Mouse (Mus musculus): ENCODE measurements around the gene Dohh. TPM values are rescaled to one million over a fixed set of nuclear protein-coding genes. Genes with fewer than 3 reads are reported as not detected.

Dohh gene
- polyA plus RNA-seq, 1 experiment from 2014 or later, result 44.8 TPM

DNA sequence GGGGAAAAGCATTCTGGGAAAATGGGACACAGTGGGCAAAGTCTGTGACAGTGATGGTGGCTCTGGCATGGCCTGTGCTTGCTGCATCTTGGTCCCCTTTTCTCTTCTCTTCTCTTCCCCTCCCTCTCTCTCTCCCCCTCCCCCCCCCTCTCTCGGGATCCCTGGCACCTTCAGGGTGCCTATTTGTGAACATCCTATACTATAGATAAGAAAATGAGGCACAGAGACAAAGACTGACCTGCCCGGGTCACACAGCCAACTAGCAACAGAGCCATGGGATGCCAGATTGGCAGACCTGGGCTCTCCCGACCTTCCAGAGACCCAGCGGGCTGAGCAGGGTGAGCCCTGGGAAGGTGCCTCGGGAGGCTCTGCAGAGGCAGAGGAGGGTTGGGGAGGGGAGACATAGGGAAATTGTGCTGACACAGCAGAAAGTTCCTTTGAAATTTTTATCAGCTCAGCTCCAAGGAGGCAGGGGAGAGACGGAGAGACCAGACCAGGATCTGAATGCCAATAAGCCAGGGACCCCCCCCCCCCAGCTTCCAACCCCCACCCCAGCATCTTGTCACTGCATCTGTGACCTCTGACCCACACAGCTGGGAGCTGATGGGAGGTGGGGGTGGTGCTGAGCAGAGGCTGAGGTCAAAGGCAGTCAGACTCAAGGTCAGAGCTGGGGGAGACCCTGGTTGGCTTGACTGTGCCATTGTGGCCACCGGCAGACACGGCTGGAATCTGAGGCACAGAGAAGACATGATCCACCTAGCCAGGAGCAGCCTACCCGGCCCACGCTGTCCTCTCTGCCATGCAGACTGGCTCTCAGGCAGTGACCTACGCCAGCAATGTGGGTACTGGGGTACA is 34.2 kb downstream of the Dohh start:
- Histone ChIP-seq H3K9ac (replicated peaks; ENCODE audit: low read depth, low read length) (no peak overlapping the region), H3K27me3 (ENCODE audit: control insufficient read depth, insufficient read depth, low read length) (no peaks in the 10 kb centered on the region), H3K4me2 (replicated peaks; ENCODE audit: low read depth, low read length) (no peak overlapping the region), H3K36me3 (ENCODE audit: control insufficient read depth, insufficient read depth, low read length) (peaks cover 8% of the 10 kb centered on the region; the same call in 1 of the 2 replicates), H3K4me3 (ENCODE audit: low read depth, low read length) (no peak overlapping the region), H3K4me1 (ENCODE audit: control insufficient read depth, insufficient read depth, low read length) (peaks cover 47% of the 10 kb centered on the region), H3K27ac (ENCODE audit: low read length) (no peak overlapping the region), H3K9me3 (ENCODE audit: control insufficient read depth, low read depth, low read length) (no peaks in the 10 kb centered on the region)
- WGBS, result 50% methylated on average over 11 of the region's 11 CpGs
- no peak for ATAC-seq (ENCODE audit: insufficient number of reproducible peaks, insufficient read depth, low FRiP score, low read depth)

DNA sequence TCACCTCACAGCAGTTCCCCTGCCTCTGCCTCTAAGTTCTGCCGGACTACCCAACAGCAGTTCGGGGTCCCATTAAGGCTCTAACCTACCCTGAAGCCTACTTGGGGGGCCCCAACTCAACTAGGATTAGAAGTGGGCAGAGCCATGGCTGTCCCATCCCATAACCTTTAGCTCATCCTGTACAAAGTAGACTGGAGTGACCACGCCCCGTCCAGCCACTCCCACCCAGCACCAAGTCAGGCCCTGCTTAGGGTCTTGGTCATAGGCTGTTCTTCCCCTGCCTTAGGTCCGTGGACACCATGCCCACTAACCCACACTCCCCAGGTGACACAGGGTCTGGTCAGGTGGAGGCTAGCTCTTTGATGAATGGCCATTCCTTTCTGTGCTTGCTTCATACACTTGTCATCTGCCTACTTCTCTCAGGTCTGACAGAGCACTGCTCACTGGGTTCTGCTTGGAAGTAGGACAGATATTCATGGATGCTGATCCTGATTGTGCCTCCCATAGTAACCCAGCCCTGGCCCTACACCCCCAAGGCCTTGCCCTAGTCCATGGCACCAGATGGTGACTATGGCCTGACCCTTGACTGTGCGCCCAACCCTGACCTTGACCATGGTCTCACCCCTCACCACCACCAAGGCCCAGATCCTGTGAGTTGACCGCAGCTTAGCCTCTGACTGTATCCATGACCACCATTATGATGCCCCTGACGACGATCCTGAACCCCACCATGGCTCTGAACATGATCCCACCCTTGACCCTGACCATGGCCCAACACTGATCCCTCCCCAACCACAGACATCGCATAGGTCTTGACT is 35.1 kb downstream of the Dohh start:
- no peak for ATAC-seq (ENCODE audit: insufficient number of reproducible peaks, insufficient read depth, low FRiP score, low read depth)
- WGBS, result 92% methylated on average over 10 of the region's 10 CpGs
- H3K9ac ChIP-seq (replicated peaks; ENCODE audit: low read depth, low read length), result no peak overlapping the region

DNA sequence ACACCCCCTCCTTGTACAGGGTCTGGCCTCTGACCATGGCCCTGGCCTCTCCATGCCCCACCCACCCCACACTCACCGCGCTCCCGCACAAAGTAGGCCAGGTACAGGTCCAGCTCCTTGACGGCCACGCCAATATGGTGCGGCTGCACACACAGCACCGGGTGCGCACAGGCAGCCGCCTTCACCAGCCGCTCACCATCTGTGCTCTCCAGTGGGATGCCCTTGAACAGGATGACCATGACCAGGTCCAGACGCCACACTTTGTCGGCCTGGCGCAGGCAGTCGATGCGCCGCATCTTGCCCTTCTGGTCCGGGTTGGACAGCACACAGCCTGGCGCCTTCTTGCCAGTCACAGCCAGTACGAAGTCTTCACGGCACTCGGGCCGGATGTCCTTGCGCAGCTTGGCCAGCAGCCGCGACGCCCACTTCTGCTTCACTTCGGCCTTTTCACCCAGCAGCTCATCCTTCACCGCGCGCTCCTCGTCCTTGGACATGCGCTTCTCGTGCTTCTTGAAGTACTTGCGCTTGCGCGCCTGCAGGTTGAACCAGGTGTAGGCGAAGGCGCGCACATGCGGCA is 36.1 kb downstream of the Dohh start:
- H3K4me1 ChIP-seq (ENCODE audit: control insufficient read depth, insufficient read depth, low read length), result peaks cover 45% of the 10 kb centered on the region

More for the DNA sequence above, 35.1 kb downstream of the Dohh start:
- Histone ChIP-seq H3K4me2 (replicated peaks; ENCODE audit: low read depth, low read length) (no peak overlapping the region), H3K9me3 (ENCODE audit: control insufficient read depth, low read depth, low read length) (no peaks in the 10 kb centered on the region), H3K27me3 (ENCODE audit: control insufficient read depth, insufficient read depth, low read length) (no peaks in the 10 kb centered on the region), H3K36me3 (ENCODE audit: control insufficient read depth, insufficient read depth, low read length) (peaks cover 8% of the 10 kb centered on the region; the same call in 1 of the 2 replicates), H3K27ac (ENCODE audit: low read length) (no peak overlapping the region), H3K4me3 (ENCODE audit: low read depth, low read length) (no peak overlapping the region), H3K4me1 (ENCODE audit: control insufficient read depth, insufficient read depth, low read length) (peaks cover 45% of the 10 kb centered on the region)

DNA sequence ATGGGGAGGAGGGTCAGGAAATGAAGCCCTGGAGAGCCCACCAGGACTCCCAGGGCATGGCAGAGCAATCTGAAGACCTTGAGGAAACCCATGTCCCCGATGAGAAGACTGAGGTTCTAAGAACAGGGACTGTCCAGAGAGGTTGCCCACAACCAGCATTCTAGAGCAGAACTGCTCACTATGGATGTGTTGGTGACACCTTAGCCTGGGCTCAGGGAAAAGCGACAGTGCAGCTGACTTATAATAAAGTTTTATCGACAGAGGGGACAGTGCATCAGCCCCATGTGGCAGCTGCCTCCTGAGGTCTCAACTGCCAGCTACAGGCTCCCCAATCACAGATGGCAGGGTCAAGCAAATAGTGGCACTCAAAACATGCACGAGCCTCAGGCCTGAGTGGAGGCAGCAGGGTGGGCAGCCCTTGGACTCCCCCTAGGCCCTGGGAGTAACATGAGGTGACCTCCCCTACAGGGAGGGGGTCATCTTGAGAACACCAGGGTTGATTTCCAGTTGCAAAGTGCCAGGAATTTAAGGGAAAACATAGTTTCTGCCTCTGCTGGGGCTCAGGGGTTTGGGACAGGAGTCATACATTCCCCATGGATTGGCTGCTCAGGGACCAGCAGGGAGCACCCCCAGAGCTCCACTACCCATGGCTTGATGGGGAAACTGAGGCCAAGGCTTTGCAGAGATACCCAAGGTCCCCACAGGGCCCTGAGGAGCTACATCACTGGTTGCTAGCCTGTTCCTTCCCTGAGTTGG is 37.0 kb downstream of the Dohh start:
- no peak for ATAC-seq (ENCODE audit: insufficient number of reproducible peaks, insufficient read depth, low FRiP score, low read depth)
- Histone ChIP-seq H3K27ac (ENCODE audit: low read length) (no peak overlapping the region), H3K9me3 (ENCODE audit: control insufficient read depth, low read depth, low read length) (no peaks in the 10 kb centered on the region), H3K36me3 (ENCODE audit: control insufficient read depth, insufficient read depth, low read length) (peaks cover 8% of the 10 kb centered on the region; the same call in 1 of the 2 replicates), H3K27me3 (ENCODE audit: control insufficient read depth, insufficient read depth, low read length) (no peaks in the 10 kb centered on the region), H3K4me1 (ENCODE audit: control insufficient read depth, insufficient read depth, low read length) (peaks cover 48% of the 10 kb centered on the region), H3K4me3 (ENCODE audit: low read depth, low read length) (no peak overlapping the region), H3K9ac (replicated peaks; ENCODE audit: low read depth, low read length) (no peak overlapping the region), H3K4me2 (replicated peaks; ENCODE audit: low read depth, low read length) (no peak overlapping the region)
- WGBS, result 74% methylated on average over 4 of the region's 4 CpGs

More for the DNA sequence above, 36.1 kb downstream of the Dohh start:
- H3K4me2 ChIP-seq (replicated peaks; ENCODE audit: low read depth, low read length), result no peak overlapping the region
- no peak for ATAC-seq (ENCODE audit: insufficient number of reproducible peaks, insufficient read depth, low FRiP score, low read depth)
- WGBS, result 85% methylated on average over 40 of the region's 40 CpGs
- no peak overlapping the region for H3K27ac ChIP-seq (ENCODE audit: low read length)
- H3K27me3 ChIP-seq (ENCODE audit: control insufficient read depth, insufficient read depth, low read length), result no peaks in the 10 kb centered on the region
- H3K9ac ChIP-seq (replicated peaks; ENCODE audit: low read depth, low read length), result no peak overlapping the region
- H3K4me3 ChIP-seq (ENCODE audit: low read depth, low read length), result no peak overlapping the region
- peaks cover 8% of the 10 kb centered on the region; the same call in 1 of the 2 replicates for H3K36me3 ChIP-seq (ENCODE audit: control insufficient read depth, insufficient read depth, low read length)
- no peaks in the 10 kb centered on the region for H3K9me3 ChIP-seq (ENCODE audit: control insufficient read depth, low read depth, low read length)

DNA sequence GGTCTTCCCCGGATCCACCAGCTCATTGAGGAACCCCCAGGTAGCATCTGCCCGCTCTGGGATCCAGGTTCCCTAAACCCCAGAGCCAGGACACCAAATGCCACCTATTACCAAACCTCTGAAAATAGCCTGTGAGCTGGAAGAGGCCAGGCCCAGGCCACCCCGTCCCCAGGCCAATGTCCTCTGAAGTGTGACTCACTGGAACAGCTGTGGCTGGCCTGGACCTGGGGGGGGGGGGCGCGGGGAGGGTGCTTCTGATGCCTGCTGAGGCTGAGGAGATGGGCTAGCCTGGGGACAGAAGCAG is 37.5 kb downstream of the Dohh start:
- H3K4me3 ChIP-seq (ENCODE audit: low read depth, low read length), result no peak overlapping the region
- WGBS, result 84% methylated on average over 5 of the region's 5 CpGs
- peaks cover 8% of the 10 kb centered on the region; the same call in 1 of the 2 replicates for H3K36me3 ChIP-seq (ENCODE audit: control insufficient read depth, insufficient read depth, low read length)
- H3K27ac ChIP-seq (ENCODE audit: low read length), result no peak overlapping the region
- no peak for ATAC-seq (ENCODE audit: insufficient number of reproducible peaks, insufficient read depth, low FRiP score, low read depth)
- H3K4me1 ChIP-seq (ENCODE audit: control insufficient read depth, insufficient read depth, low read length), result peaks cover 48% of the 10 kb centered on the region
- H3K4me2 ChIP-seq (replicated peaks; ENCODE audit: low read depth, low read length), result no peak overlapping the region
- no peak overlapping the region for H3K9ac ChIP-seq (replicated peaks; ENCODE audit: low read depth, low read length)
- no peaks in the 10 kb centered on the region for H3K27me3 ChIP-seq (ENCODE audit: control insufficient read depth, insufficient read depth, low read length)
- H3K9me3 ChIP-seq (ENCODE audit: control insufficient read depth, low read depth, low read length), result no peaks in the 10 kb centered on the region

DNA sequence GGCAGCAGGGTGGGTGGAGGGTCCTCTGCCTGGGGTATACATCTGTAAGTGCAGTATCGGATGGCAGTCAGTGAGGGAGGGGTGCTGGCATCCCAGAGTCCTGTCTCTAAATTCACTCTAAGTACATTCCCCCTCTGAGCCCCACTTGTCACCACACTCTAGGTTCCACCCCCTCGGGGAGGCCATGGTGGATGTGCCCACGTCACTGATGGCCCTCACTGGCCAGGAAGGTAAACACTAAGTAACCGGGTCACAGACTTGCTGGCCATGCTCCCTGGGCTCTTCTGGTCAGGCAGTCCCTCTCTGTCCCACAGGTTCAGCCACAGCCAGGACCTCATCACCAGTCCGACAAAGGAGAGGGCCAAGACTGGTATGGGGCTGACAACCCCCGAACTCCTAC is 38.0 kb downstream of the Dohh start:
- Histone ChIP-seq H3K36me3 (ENCODE audit: control insufficient read depth, insufficient read depth, low read length) (peaks cover 8% of the 10 kb centered on the region; the same call in 1 of the 2 replicates), H3K9me3 (ENCODE audit: control insufficient read depth, low read depth, low read length) (no peaks in the 10 kb centered on the region), H3K4me1 (ENCODE audit: control insufficient read depth, insufficient read depth, low read length) (peaks cover 44% of the 10 kb centered on the region), H3K27me3 (ENCODE audit: control insufficient read depth, insufficient read depth, low read length) (no peaks in the 10 kb centered on the region), H3K4me3 (ENCODE audit: low read depth, low read length) (no peak overlapping the region), H3K27ac (ENCODE audit: low read length) (no peak overlapping the region), H3K9ac (replicated peaks; ENCODE audit: low read depth, low read length) (no peak overlapping the region), H3K4me2 (replicated peaks; ENCODE audit: low read depth, low read length) (no peak overlapping the region)
- no peak for ATAC-seq (ENCODE audit: insufficient number of reproducible peaks, insufficient read depth, low FRiP score, low read depth)
- WGBS, result 72% methylated on average over 6 of the region's 6 CpGs

DNA sequence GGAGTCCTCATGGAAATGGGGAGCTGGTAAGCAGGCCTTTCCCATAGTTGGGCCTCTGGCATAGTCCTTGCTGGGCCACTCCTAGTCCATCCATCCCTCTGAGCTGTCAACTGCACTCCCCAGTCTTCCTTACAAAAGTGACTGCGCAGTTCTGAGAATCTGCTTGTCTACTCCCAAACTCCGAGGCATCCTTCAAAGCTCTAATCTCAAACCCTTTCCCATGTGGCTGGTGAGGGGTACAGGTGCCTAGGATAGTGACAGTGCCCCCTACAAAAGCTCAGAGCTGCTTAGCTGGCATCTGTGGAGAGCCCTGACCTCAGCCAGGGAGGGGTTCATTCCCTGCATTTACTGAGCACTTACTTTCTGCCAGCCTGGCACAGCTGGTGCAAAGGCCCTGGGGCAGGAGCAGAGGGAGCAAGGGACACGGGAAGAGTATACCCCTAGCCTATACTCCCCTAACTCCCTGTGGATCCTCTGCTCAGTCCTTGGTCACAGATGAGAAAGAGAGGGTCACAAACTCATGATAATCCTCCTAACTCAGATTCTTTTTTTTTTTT is 38.5 kb downstream of the Dohh start:
- no peak overlapping the region for H3K4me3 ChIP-seq (ENCODE audit: low read depth, low read length)
- no peak overlapping the region for H3K9ac ChIP-seq (replicated peaks; ENCODE audit: low read depth, low read length)
- no peaks in the 10 kb centered on the region for H3K27me3 ChIP-seq (ENCODE audit: control insufficient read depth, insufficient read depth, low read length)
- peaks cover 39% of the 10 kb centered on the region for H3K4me1 ChIP-seq (ENCODE audit: control insufficient read depth, insufficient read depth, low read length)
- H3K4me2 ChIP-seq (replicated peaks; ENCODE audit: low read depth, low read length), result no peak overlapping the region
- H3K27ac ChIP-seq (ENCODE audit: low read length), result no peak overlapping the region
- H3K9me3 ChIP-seq (ENCODE audit: control insufficient read depth, low read depth, low read length), result no peaks in the 10 kb centered on the region
- WGBS, result 84% methylated on average over 3 of the region's 3 CpGs
- H3K36me3 ChIP-seq (ENCODE audit: control insufficient read depth, insufficient read depth, low read length), result peaks cover 8% of the 10 kb centered on the region; the same call in 1 of the 2 replicates
- ATAC-seq (ENCODE audit: insufficient number of reproducible peaks, insufficient read depth, low FRiP score, low read depth), result no peak

Measured in stomach, embryonic 14.5 days (tissue).